Mouse (Mus musculus): ENCODE results near the gene Baz2a. TPM values are rescaled to one million over a fixed set of nuclear protein-coding genes. Genes with fewer than 3 reads are reported as not detected.
"Not testable (repeated sequence)": the region's sequence is repeated elsewhere in the genome, so short reads cannot be mapped to it uniquely, and the experiment has no call there.

Baz2a gene
- total RNA-seq, 2 experiments from 2014 or later, result 73.5 to 86.5 TPM

GRCm38 (mm10) chr10:128165726-128166125 lies 74.3 kb downstream of the Baz2a start:
- ATAC-seq (replicated peaks; ENCODE audit: low FRiP score, poor library complexity, severe bottlenecking), result not testable (repeated sequence)

GRCm38 (mm10) chr10:128167091-128167490 lies 75.7 kb downstream of the Baz2a start:
- ATAC-seq (replicated peaks; ENCODE audit: low FRiP score, poor library complexity, severe bottlenecking), result no peak

- ATAC-seq (replicated peaks; ENCODE audit: low FRiP score, poor library complexity, severe bottlenecking), result not testable (repeated sequence)
Observed at GRCm38 (mm10) chr10:128171348-128171747, 80.0 kb downstream of the Baz2a start.

- ATAC-seq (replicated peaks; ENCODE audit: low FRiP score, poor library complexity, severe bottlenecking), result no peak
Observed at GRCm38 (mm10) chr10:128175302-128175701, 83.9 kb downstream of the Baz2a start.

GRCm38 (mm10) chr10:128175996-128176755 lies 84.8 kb downstream of the Baz2a start:
- ATAC-seq (replicated peaks; ENCODE audit: low FRiP score, poor library complexity, severe bottlenecking), result peak; percentile 75

GRCm38 (mm10) chr10:128177316-128177715 lies 85.9 kb downstream of the Baz2a start:
- ATAC-seq (replicated peaks; ENCODE audit: low FRiP score, poor library complexity, severe bottlenecking), result no peak

Other genes with a start within 250 kb of the Baz2a start
- gene Rdh19, start 241.6 kb upstream of the Baz2a start, total RNA-seq (2015; ENCODE audit: low replicate concordance), result not detected in 2 replicates
- gene Rdh19, start 241.6 kb upstream of the Baz2a start, total RNA-seq (2017; ENCODE audit: low replicate concordance), result not detected in 2 replicates
- not detected in 2 replicates for gene Rdh16f2, start 225.1 kb upstream of the Baz2a start, total RNA-seq (2015; ENCODE audit: low replicate concordance)
- gene Rdh16f2, start 225.1 kb upstream of the Baz2a start, total RNA-seq (2017; ENCODE audit: low replicate concordance), result not detected in 2 replicates
- not detected in 2 replicates for gene Rdh7, start 202.8 kb upstream of the Baz2a start, total RNA-seq (2015; ENCODE audit: low replicate concordance)
- not detected in 2 replicates for gene Rdh7, start 202.8 kb upstream of the Baz2a start, total RNA-seq (2017; ENCODE audit: low replicate concordance)
- gene Sdr9c7, start 193.1 kb upstream of the Baz2a start, total RNA-seq (2015; ENCODE audit: low replicate concordance), result not detected in 2 replicates
- not detected in 2 replicates for gene Sdr9c7, start 193.1 kb upstream of the Baz2a start, total RNA-seq (2017; ENCODE audit: low replicate concordance)
- not detected in 2 replicates for gene Hsd17b6, start 84.0 kb upstream of the Baz2a start, total RNA-seq (2015; ENCODE audit: low replicate concordance)
- not detected in 2 replicates for gene Hsd17b6, start 84.0 kb upstream of the Baz2a start, total RNA-seq (2017; ENCODE audit: low replicate concordance)
- gene Prim1, start 76.4 kb upstream of the Baz2a start, total RNA-seq (2015; ENCODE audit: low replicate concordance), result 37.6 and 56.5 TPM in 2 replicates
- 44.7 and 56.1 TPM in 2 replicates for gene Prim1, start 76.4 kb upstream of the Baz2a start, total RNA-seq (2017; ENCODE audit: low replicate concordance)
- 219 and 262 TPM in 2 replicates for gene Naca, start 56.0 kb upstream of the Baz2a start, total RNA-seq (2015; ENCODE audit: low replicate concordance)
- 350 and 361 TPM in 2 replicates for gene Naca, start 56.0 kb upstream of the Baz2a start, total RNA-seq (2017; ENCODE audit: low replicate concordance)
- gene Ptges3, start 32.6 kb upstream of the Baz2a start, total RNA-seq (2015; ENCODE audit: low replicate concordance), result 44.0 and 46.6 TPM in 2 replicates
- gene Ptges3, start 32.6 kb upstream of the Baz2a start, total RNA-seq (2017; ENCODE audit: low replicate concordance), result 65.1 and 65.8 TPM in 2 replicates
- 477 and 544 TPM in 2 replicates for gene Atp5b, start 8.3 kb upstream of the Baz2a start, total RNA-seq (2015; ENCODE audit: low replicate concordance)
- 410 and 537 TPM in 2 replicates for gene Atp5b, start 8.3 kb upstream of the Baz2a start, total RNA-seq (2017; ENCODE audit: low replicate concordance)
- 1.9 and 5.0 TPM in 2 replicates for gene Rbms2, start 88.7 kb downstream of the Baz2a start, total RNA-seq (2015; ENCODE audit: low replicate concordance)
- 0.51 and 6.8 TPM in 2 replicates for gene Rbms2, start 88.7 kb downstream of the Baz2a start, total RNA-seq (2017; ENCODE audit: low replicate concordance)
- gene Gls2, start 102.9 kb downstream of the Baz2a start, total RNA-seq (2015; ENCODE audit: low replicate concordance), result 3.8 TPM in 2 replicates
- gene Gls2, start 102.9 kb downstream of the Baz2a start, total RNA-seq (2017; ENCODE audit: low replicate concordance), result 0.60 and 0.84 TPM in 2 replicates
- gene Spryd4, start 120.2 kb downstream of the Baz2a start, total RNA-seq (2015; ENCODE audit: low replicate concordance), result 6.3 and 6.7 TPM in 2 replicates
- 1.4 and 3.1 TPM in 2 replicates for gene Spryd4, start 120.2 kb downstream of the Baz2a start, total RNA-seq (2017; ENCODE audit: low replicate concordance)
- not detected in 2 replicates for gene Mip, start 134.3 kb downstream of the Baz2a start, total RNA-seq (2015; ENCODE audit: low replicate concordance)
- 0.84 and 0.85 TPM in 2 replicates for gene Mip, start 134.3 kb downstream of the Baz2a start, total RNA-seq (2017; ENCODE audit: low replicate concordance)
- gene Timeless, start 140.5 kb downstream of the Baz2a start, total RNA-seq (2015; ENCODE audit: low replicate concordance), result 4.0 and 6.3 TPM in 2 replicates
- gene Timeless, start 140.5 kb downstream of the Baz2a start, total RNA-seq (2017; ENCODE audit: low replicate concordance), result 39.4 and 44.5 TPM in 2 replicates
- gene Apon, start 162.5 kb downstream of the Baz2a start, total RNA-seq (2015; ENCODE audit: low replicate concordance), result 1.7 TPM in 1 of 2 replicates, not detected in the other
- 1.5 TPM in 1 of 2 replicates, not detected in the other for gene Apon, start 162.5 kb downstream of the Baz2a start, total RNA-seq (2017; ENCODE audit: low replicate concordance)
- not detected in 2 replicates for gene Apof, start 177.1 kb downstream of the Baz2a start, total RNA-seq (2015; ENCODE audit: low replicate concordance)
- not detected in 2 replicates for gene Apof, start 177.1 kb downstream of the Baz2a start, total RNA-seq (2017; ENCODE audit: low replicate concordance)
- 14.8 and 25.1 TPM in 2 replicates for gene Stat2, start 179.0 kb downstream of the Baz2a start, total RNA-seq (2015; ENCODE audit: low replicate concordance)
- gene Stat2, start 179.0 kb downstream of the Baz2a start, total RNA-seq (2017; ENCODE audit: low replicate concordance), result 16.0 and 25.2 TPM in 2 replicates
- gene Il23a, start 207.2 kb downstream of the Baz2a start, total RNA-seq (2015; ENCODE audit: low replicate concordance), result not detected in 2 replicates
- gene Il23a, start 207.2 kb downstream of the Baz2a start, total RNA-seq (2017; ENCODE audit: low replicate concordance), result not detected in 2 replicates
- gene Pan2, start 211.8 kb downstream of the Baz2a start, total RNA-seq (2015; ENCODE audit: low replicate concordance), result 7.9 and 8.8 TPM in 2 replicates
- gene Pan2, start 211.8 kb downstream of the Baz2a start, total RNA-seq (2017; ENCODE audit: low replicate concordance), result 7.5 and 8.9 TPM in 2 replicates
- 30.7 and 48.6 TPM in 2 replicates for gene Cnpy2, start 230.9 kb downstream of the Baz2a start, total RNA-seq (2015; ENCODE audit: low replicate concordance)
- 15.5 and 38.3 TPM in 2 replicates for gene Cnpy2, start 230.9 kb downstream of the Baz2a start, total RNA-seq (2017; ENCODE audit: low replicate concordance)
- 60.5 and 67.5 TPM in 2 replicates for gene Cs, start 246.2 kb downstream of the Baz2a start, total RNA-seq (2015; ENCODE audit: low replicate concordance)
- 26.2 and 30.6 TPM in 2 replicates for gene Cs, start 246.2 kb downstream of the Baz2a start, total RNA-seq (2017; ENCODE audit: low replicate concordance)